Mouse (Mus musculus) olfactory bulb, adult 2 months (tissue): ENCODE measurements around the gene Rab42.

ENCODE experiments used
- CTCF ChIP-seq: fragments of 200-500 bp; IDR thresholded peaks from 2 replicates; pipeline ENCODE4 v1.5.1; 2012; ENCODE audit warnings: low read depth, mild to moderate bottlenecking, low read length, moderate library complexity; ENCODE audit not compliant: insufficient read depth
- POLR2A ChIP-seq: fragments of 200-500 bp; IDR thresholded peaks from 2 replicates; pipeline ENCODE4 v1.6.1; 2012; ENCODE audit warnings: mild to moderate bottlenecking, low read depth, low read length, moderate library complexity; ENCODE audit not compliant: insufficient read depth

DNA sequence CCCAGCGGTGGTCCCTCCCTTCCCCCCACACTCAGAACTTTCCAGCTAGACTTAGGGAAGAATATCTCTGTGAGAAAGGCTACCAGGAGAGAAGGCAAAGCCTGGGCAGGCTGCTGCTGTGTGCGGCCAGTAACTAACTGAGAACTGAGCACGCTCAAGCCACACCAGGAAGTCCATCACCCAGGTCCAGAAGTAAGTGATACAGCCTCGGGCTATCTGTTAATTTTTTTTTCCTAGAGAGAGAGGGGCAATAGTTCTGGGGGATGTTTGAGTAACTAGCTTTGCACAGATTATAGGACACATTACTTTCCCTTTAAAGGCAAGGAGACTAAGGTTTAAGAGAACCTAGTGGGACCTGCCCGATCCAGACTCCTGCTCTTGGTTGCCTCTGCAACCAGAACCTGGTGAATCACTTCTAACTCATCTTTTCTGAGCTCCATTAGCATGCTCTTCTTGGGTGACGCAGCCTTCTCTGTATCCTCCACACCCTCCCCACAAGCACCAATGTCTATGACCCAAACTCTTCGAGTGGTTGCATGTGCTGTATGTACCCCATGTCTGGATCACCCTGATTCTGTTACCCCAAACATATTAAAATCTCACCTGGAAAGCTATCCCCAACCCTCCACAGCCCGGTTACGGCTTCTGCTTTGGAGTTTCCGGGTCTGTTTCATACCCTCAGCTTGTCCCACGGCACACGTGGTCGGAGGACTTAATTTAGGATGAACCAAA lies 41.4 kb upstream of the Rab42 start:
- no peak for TF ChIP-seq POLR2A
- TF ChIP-seq CTCF = no peak
